Mouse (Mus musculus): ENCODE results near the gene Iqcd.

GRCm38 (mm10) chr5:120583511-120583910 lies 5.3 kb upstream of the Iqcd start:
- no peak for TF ChIP-seq CTCF (IDR thresholded peaks at IDR 0.05; ENCODE audit: insufficient read depth, low read depth, low read length)
- TF ChIP-seq POLR2A (IDR thresholded peaks at IDR 0.05; ENCODE audit: insufficient read depth, low read depth, low read length): no peak
